Mouse (Mus musculus): ENCODE data around the gene Map1b.

The Map1b gene

DNA sequence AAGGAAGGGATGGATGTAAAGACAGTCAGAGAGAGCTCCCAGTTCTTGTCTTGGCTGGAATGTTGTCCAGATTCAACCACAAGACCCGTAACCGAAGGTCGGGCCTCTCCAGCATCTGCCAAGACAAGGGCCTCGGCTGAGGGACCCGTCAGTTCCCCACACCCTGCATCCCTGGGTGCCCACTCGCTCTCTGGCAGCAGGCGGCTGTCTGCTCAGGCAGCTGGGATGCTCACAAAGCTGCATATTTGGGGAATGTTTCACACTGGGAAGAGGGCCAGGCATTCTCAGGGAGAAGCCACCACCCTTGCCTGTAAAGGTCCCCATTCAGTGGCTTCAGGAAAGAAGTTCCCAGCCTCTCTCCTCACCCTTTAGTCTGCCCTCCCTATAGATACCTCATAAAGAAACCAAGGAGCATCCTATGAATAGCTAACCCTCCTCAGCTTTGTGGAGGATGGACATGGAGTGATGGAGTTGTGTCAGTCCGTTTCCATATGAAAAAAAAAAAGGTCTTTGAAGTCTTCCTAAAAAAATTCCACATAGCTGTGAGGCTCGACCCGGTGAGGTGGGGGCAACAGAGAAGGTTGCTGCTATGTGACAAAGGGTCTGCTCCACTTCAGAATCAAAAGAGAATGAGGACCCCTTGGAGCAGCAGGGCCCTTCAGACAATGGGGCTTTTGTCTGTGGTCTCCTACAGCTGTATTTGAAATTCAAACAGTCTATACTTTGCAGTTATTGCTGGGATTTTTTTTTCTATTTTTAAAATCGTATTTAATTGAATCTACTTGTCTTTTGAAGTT is 68.7 kb downstream of the Map1b start:
- DNase-seq (ENCODE audit: low spot score in 2 of 2): peak; percentile 26 to 27

- no peak for DNase-seq (ENCODE audit: low spot score in 2 of 2)
These were observed 69.3 kb downstream of the Map1b start for GRCm38 (mm10) chr13:99447002-99447401.

- no peak for DNase-seq (ENCODE audit: low spot score in 2 of 2)
These were observed 71.5 kb downstream of the Map1b start for GRCm38 (mm10) chr13:99444880-99445279.

GRCm38 (mm10) chr13:99444431-99444871 is 71.9 kb downstream of the Map1b start:
- no peak for DNase-seq (ENCODE audit: low spot score in 2 of 2)

DNA sequence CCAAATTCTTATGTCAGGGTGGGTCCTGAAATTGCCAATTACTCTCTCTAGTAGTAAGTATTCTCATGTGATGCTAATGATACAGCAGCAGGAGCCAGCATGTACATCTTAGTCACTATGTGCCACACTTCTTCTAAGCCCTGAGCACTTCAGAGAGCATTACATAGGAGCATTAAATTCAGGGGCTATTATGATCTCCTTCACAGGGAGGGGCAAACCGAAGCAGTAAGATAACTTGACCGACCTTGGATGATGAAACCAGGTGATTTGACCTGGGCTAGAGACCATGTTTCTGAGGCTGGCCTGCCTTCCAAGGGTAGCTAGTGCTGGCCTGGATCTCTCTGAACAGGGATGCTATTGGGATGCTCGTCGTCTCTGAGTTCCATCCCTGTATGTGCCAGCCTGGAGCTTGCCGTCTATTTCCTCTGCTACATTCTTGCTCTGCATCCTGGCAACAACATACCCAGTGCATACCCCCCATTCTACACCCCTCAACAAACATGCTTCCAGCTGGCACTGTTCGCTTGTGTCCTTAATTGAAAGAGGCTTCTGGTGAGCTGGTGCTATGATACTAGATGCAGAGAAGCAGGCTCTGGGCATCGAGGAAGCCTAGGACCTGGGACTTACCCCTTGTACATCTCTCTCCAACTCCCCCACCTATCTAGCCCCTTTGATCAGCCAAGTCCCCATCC is 72.7 kb downstream of the Map1b start:
- DNase-seq (ENCODE audit: low spot score in 2 of 2): no peak

DNA sequence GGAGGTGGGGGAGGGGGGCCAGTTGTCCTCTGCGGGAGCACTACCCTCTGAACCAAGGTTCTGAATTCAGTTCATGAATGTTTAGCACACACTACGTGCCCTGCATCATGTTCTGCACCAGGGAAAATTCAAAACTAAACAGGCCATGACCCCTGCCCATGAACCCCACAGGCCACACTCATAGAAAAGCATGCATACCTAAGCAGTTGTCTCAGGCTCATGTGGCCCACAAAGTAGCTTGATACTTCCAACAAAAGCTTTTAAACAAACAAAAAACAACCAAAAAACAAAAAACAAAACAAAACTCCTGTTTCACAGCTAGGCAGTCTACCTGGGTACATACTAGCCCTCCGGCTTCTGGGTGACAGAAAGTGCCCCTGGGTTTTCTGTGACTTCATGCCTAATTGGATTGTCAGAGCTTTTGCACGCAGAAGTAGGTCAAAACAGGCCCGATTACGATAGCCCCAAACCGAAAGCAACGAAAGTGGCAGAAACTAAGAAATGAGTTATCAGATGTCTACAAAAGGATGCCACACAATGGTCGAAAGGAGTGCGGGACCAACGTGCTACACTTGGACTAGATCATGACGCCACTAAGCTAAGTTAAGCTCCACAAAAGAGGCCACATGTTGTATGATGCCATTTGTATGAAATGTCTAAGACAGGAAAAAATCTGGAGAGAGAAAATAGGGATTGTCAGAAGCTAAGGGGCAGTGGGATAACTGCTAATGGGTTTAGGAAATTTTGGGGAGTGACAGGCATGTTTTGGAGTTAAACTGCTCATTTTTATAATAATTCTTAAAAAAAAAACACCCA is 73.7 kb downstream of the Map1b start:
- DNase-seq (ENCODE audit: low spot score in 2 of 2): no peak

DNA sequence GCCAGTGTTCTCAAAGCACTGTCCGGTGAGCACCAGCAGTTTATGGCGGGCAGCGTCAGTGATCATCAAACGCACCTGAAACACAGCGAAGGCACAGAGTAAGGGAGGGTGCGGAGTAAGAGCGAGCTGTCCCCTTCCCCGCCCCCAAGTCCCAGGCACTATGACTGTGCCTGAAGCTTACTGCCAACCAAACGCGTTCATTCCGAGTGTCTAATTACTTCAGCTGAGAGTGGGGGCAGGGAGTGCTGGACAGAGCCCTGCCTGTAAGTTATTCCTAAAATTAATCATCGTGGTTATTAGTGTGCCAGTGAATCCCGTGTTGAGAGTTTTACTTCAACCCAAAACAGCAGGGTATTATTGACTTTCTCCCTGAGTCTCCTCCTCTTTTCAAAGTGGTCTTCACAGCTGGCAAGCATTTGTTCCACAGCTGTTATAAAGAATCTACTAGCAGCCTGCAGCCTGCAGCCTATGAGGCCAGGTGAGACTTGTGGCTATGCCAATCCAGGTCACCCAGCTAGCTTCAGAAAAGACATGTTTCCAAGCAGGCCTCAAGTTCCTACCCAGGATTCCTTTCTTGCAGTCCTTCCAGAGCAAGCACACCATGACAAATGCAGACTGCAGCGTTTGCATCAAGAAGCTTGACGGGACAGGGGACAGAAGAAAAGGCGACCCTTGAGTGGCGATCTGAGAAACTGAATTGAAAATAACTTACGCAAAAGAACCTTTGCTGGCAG is 74.5 kb downstream of the Map1b start:
- no peak for DNase-seq (ENCODE audit: low spot score in 2 of 2)

DNA sequence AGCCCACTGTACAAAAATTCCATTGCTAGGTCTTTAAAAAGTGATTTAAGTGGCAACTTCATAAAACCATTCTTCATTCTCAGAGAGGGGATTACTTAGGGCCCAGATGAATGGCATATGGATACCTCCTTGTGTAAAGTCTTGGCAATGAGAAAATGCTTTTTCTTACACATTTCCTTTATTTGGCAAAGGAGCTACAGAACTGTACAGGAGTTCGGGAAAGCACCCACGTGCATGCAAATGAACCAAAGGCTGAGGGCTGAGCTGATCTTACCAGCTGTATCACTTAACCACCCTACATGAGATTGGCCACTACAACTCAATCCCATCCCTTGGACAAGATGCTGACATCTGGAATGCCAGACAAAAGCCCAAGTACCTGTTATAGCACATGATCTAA is 76.1 kb downstream of the Map1b start:
- no peak for DNase-seq (ENCODE audit: low spot score in 2 of 2)

GRCm38 (mm10) chr13:99439357-99439756 is 77.0 kb downstream of the Map1b start:
- DNase-seq (ENCODE audit: low spot score in 2 of 2): no peak

- no peak for DNase-seq (ENCODE audit: low spot score in 2 of 2)
These were observed 79.3 kb downstream of the Map1b start for GRCm38 (mm10) chr13:99437051-99437450.

DNA sequence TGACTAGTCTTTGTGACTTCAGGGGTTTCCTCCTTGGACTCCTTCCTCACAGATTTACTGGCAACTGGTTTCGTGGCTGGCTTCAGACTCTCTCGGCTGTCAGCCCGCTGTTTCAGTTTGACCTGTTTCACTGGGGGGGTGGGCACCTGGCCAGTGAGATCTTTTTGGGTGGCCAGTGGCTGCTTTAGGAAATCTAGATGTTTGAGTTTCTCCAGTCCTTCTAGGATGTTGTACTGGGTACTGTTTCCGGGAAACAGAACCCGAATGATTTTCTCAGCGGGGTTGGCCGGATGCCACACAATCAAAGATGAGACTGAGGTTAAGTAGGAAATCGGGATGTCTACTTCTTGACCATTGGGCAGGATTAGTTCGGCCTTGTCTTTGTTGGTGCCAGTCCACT is 81.8 kb downstream of the Map1b start:
- DNase-seq (ENCODE audit: low spot score in 2 of 2): no peak

DNA sequence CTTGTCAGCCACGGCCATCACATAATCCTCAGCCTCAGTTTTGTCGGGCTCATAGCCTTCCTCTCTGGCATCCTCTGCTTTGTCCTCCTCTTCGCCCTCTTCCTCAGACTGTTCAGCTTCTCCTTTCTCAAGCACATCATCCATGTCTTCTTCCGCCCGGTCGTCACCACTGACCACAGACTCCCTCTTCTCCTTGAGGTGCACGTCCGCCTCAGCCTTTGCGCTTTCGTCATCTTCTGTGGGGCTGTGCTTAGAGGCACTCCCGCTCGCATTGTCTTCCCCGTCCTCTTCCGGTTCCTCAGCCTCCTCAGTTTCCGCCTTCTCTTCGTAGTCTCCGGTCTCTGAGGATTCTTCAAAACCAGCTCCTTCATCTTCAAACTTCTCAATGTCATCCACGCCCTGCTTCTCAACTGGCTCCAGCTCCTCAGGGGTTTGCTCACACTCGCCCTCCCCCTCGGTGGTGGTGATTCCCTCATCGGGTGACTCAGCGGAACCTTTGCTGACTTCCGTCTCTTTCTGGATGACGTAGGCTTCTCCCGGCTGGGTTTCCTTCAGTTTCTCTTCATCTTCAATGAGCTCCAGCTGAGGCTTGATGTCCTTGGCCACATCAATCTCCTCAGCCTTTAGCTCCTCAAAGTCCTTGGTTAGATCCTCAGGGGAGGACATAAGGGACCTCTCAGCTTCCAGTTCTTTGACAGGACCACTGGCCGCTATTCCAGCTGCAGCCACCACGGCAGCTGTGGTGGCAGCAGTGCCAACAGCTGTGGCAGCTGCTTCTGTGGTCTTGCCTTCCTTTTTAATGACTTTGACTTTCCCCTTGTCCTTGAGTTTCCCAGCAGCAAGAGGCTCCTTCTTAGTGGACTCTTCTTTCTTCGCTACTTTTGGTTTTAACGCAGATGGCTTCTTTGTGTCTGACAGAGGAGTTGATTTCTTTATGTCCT is 83.0 kb downstream of the Map1b start:
- no peak for DNase-seq (ENCODE audit: low spot score in 2 of 2)

DNA sequence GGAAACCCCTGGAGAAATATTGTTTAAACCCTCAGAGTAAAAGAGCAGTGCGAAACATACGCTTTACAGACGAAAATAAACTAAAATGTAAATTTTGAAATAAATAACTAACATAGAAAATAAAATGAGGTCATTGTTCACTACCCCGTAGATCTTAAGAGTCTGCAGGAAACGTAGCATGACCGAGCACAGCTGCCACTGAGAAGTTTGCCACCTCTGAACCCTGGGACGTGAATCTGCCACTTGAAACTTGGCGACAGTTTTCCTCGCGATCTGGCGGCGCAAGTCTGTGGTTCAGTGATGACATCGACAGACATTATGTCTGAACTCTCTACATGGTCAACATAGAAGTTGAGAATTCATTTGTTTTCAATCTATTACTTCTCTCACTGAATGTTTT is 92.8 kb downstream of the Map1b start:
- DNase-seq (ENCODE audit: low spot score in 2 of 2): no peak

GRCm38 (mm10) chr13:99416601-99417000 is 99.7 kb downstream of the Map1b start:
- DNase-seq (ENCODE audit: low spot score in 2 of 2): no peak

DNA sequence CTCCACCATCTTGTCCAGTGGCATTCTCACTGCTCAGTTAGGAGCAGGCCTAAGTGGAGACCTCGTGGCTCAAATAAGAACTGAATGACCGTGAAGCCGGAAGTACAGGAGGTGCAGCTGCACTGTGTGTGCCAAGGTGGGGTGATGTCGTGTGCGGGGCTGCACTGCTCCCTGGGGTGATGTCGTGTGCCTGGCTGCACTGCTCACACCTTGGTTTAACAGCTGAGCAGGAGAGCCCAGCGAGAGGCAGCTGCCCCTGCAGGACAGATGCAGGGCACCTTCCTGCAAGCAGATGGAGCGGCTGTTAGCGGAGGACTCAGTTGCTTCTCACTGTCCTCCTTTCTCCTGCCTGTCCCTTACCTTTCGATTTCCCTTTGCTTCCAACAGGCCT is 102.0 kb downstream of the Map1b start:
- DNase-seq (ENCODE audit: low spot score in 2 of 2): no peak

GRCm38 (mm10) chr13:99413481-99414351 is 102.6 kb downstream of the Map1b start:
- no peak for DNase-seq (ENCODE audit: low spot score in 2 of 2)

- peak; percentile 69 to 77 for DNase-seq (ENCODE audit: low spot score in 2 of 2)
These were observed 103.8 kb downstream of the Map1b start for GRCm38 (mm10) chr13:99412477-99413080.

- DNase-seq (ENCODE audit: low spot score in 2 of 2): no peak
These were observed 104.6 kb downstream of the Map1b start for GRCm38 (mm10) chr13:99411761-99412160.
